In genomic region chr12:26653781-26654180, GRCm38 (mm10) we compare ENCODE assay signal across 16 mouse cellular contexts.
"Had no signal": no experiment of that assay in that cellular context is flagged by ENCODE, and none has a peak within 500 bp of the region (broad histone marks: within the 10 kb centered on the region; RNA-seq: fewer than 3 reads in every experiment).

No protein-coding gene starts in this region.

- H3K4me1 ChIP-seq: megakaryocyte, embryonic 14.5 days had no signal

- H3K9me3 ChIP-seq: limb, embryonic 15.5 days had no signal

- H3K36me3 ChIP-seq: limb, embryonic 15.5 days had no signal

- H3K27me3 ChIP-seq: limb, embryonic 15.5 days; megakaryocyte, embryonic 14.5 days had no signal

- H3K9ac ChIP-seq: limb, embryonic 15.5 days; liver, embryonic 14.5 days; liver, postnatal 0 days; lung, embryonic 14.5 days had no signal

- ATAC-seq: liver, postnatal 0 days; lung, postnatal 0 days had no signal

- H3K4me3 ChIP-seq: left cerebral cortex, adult 2 months; limb, embryonic 15.5 days; megakaryocyte, embryonic 14.5 days had no signal

- DNase-seq: kidney, postnatal 36 days; layer of hippocampus, postnatal 36 days; liver, postnatal 0 days; lung, embryonic 14.5 days; midbrain, embryonic 14.5 days; thymus, adult 18-20 months; thymus, postnatal 36 days had no signal

- H3K4me2 ChIP-seq: limb, embryonic 15.5 days; liver, embryonic 11.5 days; lung, embryonic 14.5 days; midbrain, embryonic 11.5 days had no signal

- H3K27ac ChIP-seq: kidney, postnatal 0 days; left cerebral cortex, adult 2 months; limb, embryonic 15.5 days; liver, embryonic 14.5 days; macrophage had no signal
